8 mouse cellular contexts compared by ENCODE assay signal in genomic region chr17:8799914-8800420, GRCm38 (mm10).
DNase-seq lines count a peak whose midpoint lies in the region; ATAC-seq lines count a peak whose summit lies in the region.

No protein-coding gene starts in this region.

- H3K27ac ChIP-seq in forebrain, embryonic 11.5 days (ENCODE audit: low read depth, low read length): no peak overlapping the region
- no peak overlapping the region for H3K27ac ChIP-seq in limb, embryonic 10.5 days
- no peak overlapping the region for H3K27ac ChIP-seq in stomach, embryonic 14.5 days (ENCODE audit: low read length)

- H3K4me2 ChIP-seq in forebrain, embryonic 11.5 days (ENCODE audit: low read depth, low read length, severe bottlenecking): peak overlapping the region; percentile 95; the same call in 1 of the 2 replicates
- H3K4me2 ChIP-seq in stomach, embryonic 14.5 days (replicated peaks; ENCODE audit: low read depth, low read length): peak overlapping the region; percentile 90

- no peaks in the 10 kb centered on the region for H3K9me3 ChIP-seq in forebrain, embryonic 11.5 days (ENCODE audit: control insufficient read depth, low read length)
- no peaks in the 10 kb centered on the region for H3K9me3 ChIP-seq in limb, embryonic 10.5 days (replicated peaks)
- H3K9me3 ChIP-seq in stomach, embryonic 14.5 days (ENCODE audit: control insufficient read depth, low read depth, low read length): no peaks in the 10 kb centered on the region

- no peaks in the 10 kb centered on the region for H3K36me3 ChIP-seq in forebrain, embryonic 11.5 days (ENCODE audit: control insufficient read depth, insufficient read depth, low read length)
- no peaks in the 10 kb centered on the region for H3K36me3 ChIP-seq in limb, embryonic 10.5 days
- no peaks in the 10 kb centered on the region for H3K36me3 ChIP-seq in stomach, embryonic 14.5 days (ENCODE audit: control insufficient read depth, insufficient read depth, low read length)

- H3K4me1 ChIP-seq in forebrain, embryonic 11.5 days (replicated peaks; ENCODE audit: control insufficient read depth, insufficient read depth, low read length): peaks cover 10% of the 10 kb centered on the region
- H3K4me1 ChIP-seq in limb, embryonic 10.5 days: peaks cover 38% of the 10 kb centered on the region
- H3K4me1 ChIP-seq in stomach, embryonic 14.5 days (ENCODE audit: control insufficient read depth, insufficient read depth, low read length): peaks cover 7% of the 10 kb centered on the region; the same call in 1 of the 2 replicates

- WGBS in forebrain, embryonic 11.5 days: under 1% methylated on average over 15 of the region's 15 CpGs
- WGBS in limb, embryonic 10.5 days: 1% methylated on average over 15 of the region's 15 CpGs
- 2% methylated on average over 15 of the region's 15 CpGs for WGBS in stomach, embryonic 14.5 days

- ATAC-seq in forebrain, embryonic 11.5 days (replicated peaks; ENCODE audit: low FRiP score): no peak
- no peak for ATAC-seq in stomach, embryonic 14.5 days (ENCODE audit: insufficient number of reproducible peaks, insufficient read depth, low FRiP score, low read depth)

- H3K27me3 ChIP-seq in forebrain, embryonic 11.5 days (ENCODE audit: control insufficient read depth, insufficient read depth, low read length): peaks cover 34% of the 10 kb centered on the region
- peaks cover 95% of the 10 kb centered on the region for H3K27me3 ChIP-seq in limb, embryonic 10.5 days (ENCODE audit: low read depth, poor library complexity, severe bottlenecking)
- H3K27me3 ChIP-seq in stomach, embryonic 14.5 days (ENCODE audit: control insufficient read depth, insufficient read depth, low read length): peaks cover 27% of the 10 kb centered on the region

- no peak overlapping the region for H3K9ac ChIP-seq in forebrain, embryonic 11.5 days (ENCODE audit: low read length)
- no peak overlapping the region for H3K9ac ChIP-seq in stomach, embryonic 14.5 days (replicated peaks; ENCODE audit: low read depth, low read length)

- peak; percentile 19 for DNase-seq in kidney, adult 18-20 months
- no peak for DNase-seq in kidney, postnatal 10 days
- DNase-seq in forebrain, embryonic 11.5 days (ENCODE audit: low spot score): peak; percentile 57
- peak; percentile 63 for DNase-seq in limb, embryonic 10.5 days (ENCODE audit: low spot score)
- no peak for DNase-seq in right cerebral cortex, postnatal 36 days (ENCODE audit: low spot score in 2 of 2)
- no peak for DNase-seq in cerebellum, postnatal 25 days
- no peak for DNase-seq in adipocyte (ENCODE audit: low spot score)

- H3K4me3 ChIP-seq in forebrain, embryonic 11.5 days (ENCODE audit: low read depth, low read length): peak overlapping the region; percentile 70
- peak overlapping the region; percentile 81 for H3K4me3 ChIP-seq in limb, embryonic 10.5 days
- peak overlapping the region; percentile 66; the same call in 1 of the 2 replicates for H3K4me3 ChIP-seq in stomach, embryonic 14.5 days (ENCODE audit: low read depth, low read length)

Comparison
In these comparisons a context has a peak if more than half of its experiments do, and no peak if none do; other contexts are left out.
1. DNase-seq: peak in kidney, adult 18-20 months (single experiment), forebrain, embryonic 11.5 days (single experiment) and limb, embryonic 10.5 days (single experiment); none in kidney, postnatal 10 days (single experiment), right cerebral cortex, postnatal 36 days (0 of 2), cerebellum, postnatal 25 days (0 of 2) and adipocyte (single experiment).
2. Peak in every context shown above with its lines, with median percentiles within 50 percentile points of each other: H3K4me3 ChIP-seq.